Mouse (Mus musculus) neural tube, embryonic 14.5 days (tissue): ENCODE measurements around the gene Tspyl3. TPM values are rescaled to one million over a fixed set of nuclear protein-coding genes. Genes with fewer than 3 reads are reported as not detected.

Experiments
- ATAC-seq: fragments of 200-750 bp; cut with Nextera tagmentation; 2 replicates; pipeline ENCODE4 v1.8.0; 2017; ENCODE audit warnings: low read depth, mild to moderate bottlenecking, moderate TSS enrichment, moderate library complexity
- H3K27ac ChIP-seq: fragments of 300-500 bp; sonication (generic); 2 replicates; pipeline ENCODE4 v1.5.1; 2014; ENCODE audit warnings: low read depth, mild to moderate bottlenecking, control low read depth, low read length, moderate library complexity, mixed read lengths
- H3K27me3 ChIP-seq: fragments of 300-500 bp; sonication (generic); 2 replicates; pipeline ENCODE4 v1.6.1; 2014; ENCODE audit warnings: low read length; ENCODE audit not compliant: control insufficient read depth, insufficient read depth
- H3K36me3 ChIP-seq: fragments of 300-500 bp; sonication (generic); 2 replicates; pipeline ENCODE4 v1.6.1; 2014; ENCODE audit warnings: low read length, mixed read lengths; ENCODE audit not compliant: control insufficient read depth, insufficient read depth
- H3K4me1 ChIP-seq: fragments of 300-500 bp; sonication (generic); 2 replicates; pipeline ENCODE4 v1.6.1; 2014; ENCODE audit warnings: low read length; ENCODE audit not compliant: control insufficient read depth, insufficient read depth
- H3K4me2 ChIP-seq: fragments of 300-500 bp; sonication (generic); 2 replicates; pipeline ENCODE4 v1.6.1; 2014; ENCODE audit warnings: mild to moderate bottlenecking, low read depth, low read length, control low read depth
- H3K4me3 ChIP-seq: fragments of 300-500 bp; sonication (generic); 2 replicates; pipeline ENCODE4 v1.5.1; 2014; ENCODE audit warnings: low read depth, low read length, control low read depth, mixed read lengths
- H3K9ac ChIP-seq: fragments of 300-500 bp; sonication (generic); replicated peaks from 2 replicates; pipeline ENCODE4 v1.6.1; 2014; ENCODE audit warnings: low read depth, mild to moderate bottlenecking, control low read depth, low read length, mixed read lengths
- H3K9me3 ChIP-seq: fragments of 300-500 bp; sonication (generic); 2 replicates; pipeline ENCODE4 v1.6.1; 2016; ENCODE audit warnings: low read length; ENCODE audit not compliant: control insufficient read depth
- WGBS: fragments of 180-500 bp; shearing (Covaris S2); extraction: QIAGEN DNeasy Blood & Tissue Kit; methylation state at CpG from one replicate; pipeline ENCODE4 v1.1.7; 2014; 5-methylcytosine and 5-hydroxymethylcytosine counted together
- polyA plus RNA-seq: library from polyadenylated mRNA; unstranded; fragments of >200 nt; fragmentation: Nextera tagmentation; extraction: Ambion mirVana; gene quantifications from 2 replicates; pipeline ENCODE4 v1.2.1, GENCODE M21; 2014

The Tspyl3 gene
- polyA plus RNA-seq, 1 experiment from 2014 or later, result 29.3 TPM

GRCm38 (mm10) chr2:153217826-153218340, 7.4 kb downstream of the Tspyl3 start:
- ATAC-seq, result no peak
- H3K27ac ChIP-seq, result no peak overlapping the region
- no peak overlapping the region for H3K9ac ChIP-seq
- WGBS, result 89% methylated on average over 10 of the region's 10 CpGs
- no peak overlapping the region for H3K4me3 ChIP-seq
- no peaks in the 10 kb centered on the region for H3K27me3 ChIP-seq
- H3K9me3 ChIP-seq, result no peaks in the 10 kb centered on the region
- no peak overlapping the region for H3K4me2 ChIP-seq
- H3K4me1 ChIP-seq, result no peaks in the 10 kb centered on the region
- H3K36me3 ChIP-seq, result no peaks in the 10 kb centered on the region

GRCm38 (mm10) chr2:153215421-153215820, 9.8 kb downstream of the Tspyl3 start:
- Histone ChIP-seq H3K9ac (no peak overlapping the region), H3K27me3 (no peaks in the 10 kb centered on the region), H3K4me2 (no peak overlapping the region), H3K27ac (no peak overlapping the region), H3K4me1 (no peaks in the 10 kb centered on the region), H3K9me3 (no peaks in the 10 kb centered on the region), H3K4me3 (no peak overlapping the region), H3K36me3 (0 out of 2 replicates have a peak, but pooled peaks cover 1% of the 10 kb centered on the region)
- no peak for ATAC-seq
- WGBS, result 88% methylated on average over 4 of the region's 4 CpGs

- ATAC-seq, result no peak
- Histone ChIP-seq H3K27ac (no peak overlapping the region), H3K9me3 (no peaks in the 10 kb centered on the region), H3K4me1 (no peaks in the 10 kb centered on the region), H3K9ac (no peak overlapping the region), H3K36me3 (peaks cover 6% of the 10 kb centered on the region; the same call in 1 of the 2 replicates), H3K4me3 (no peak overlapping the region), H3K27me3 (no peaks in the 10 kb centered on the region), H3K4me2 (no peak overlapping the region)
- WGBS, result 85% methylated on average over 6 of the region's 6 CpGs
These were observed 10.4 kb downstream of the Tspyl3 start for GRCm38 (mm10) chr2:153214771-153215259.

- Histone ChIP-seq H3K9ac (no peak overlapping the region), H3K27me3 (no peaks in the 10 kb centered on the region), H3K27ac (no peak overlapping the region), H3K9me3 (no peaks in the 10 kb centered on the region), H3K4me2 (no peak overlapping the region), H3K4me1 (no peaks in the 10 kb centered on the region), H3K4me3 (no peak overlapping the region), H3K36me3 (peaks cover 19% of the 10 kb centered on the region; the same call in 1 of the 2 replicates)
- 94% methylated on average over 4 of the region's 4 CpGs for WGBS
- ATAC-seq, result no peak
These were observed 11.9 kb downstream of the Tspyl3 start for GRCm38 (mm10) chr2:153213351-153213750.

- Histone ChIP-seq H3K9ac (no peak overlapping the region), H3K9me3 (no peaks in the 10 kb centered on the region), H3K4me1 (no peaks in the 10 kb centered on the region), H3K4me2 (no peak overlapping the region), H3K27ac (no peak overlapping the region), H3K27me3 (no peaks in the 10 kb centered on the region), H3K4me3 (no peak overlapping the region), H3K36me3 (peaks cover 33% of the 10 kb centered on the region; the same call in 1 of the 2 replicates)
- 93% methylated on average over 5 of the region's 5 CpGs for WGBS
- no peak for ATAC-seq
These were observed 13.8 kb downstream of the Tspyl3 start for GRCm38 (mm10) chr2:153211451-153211850.

GRCm38 (mm10) chr2:153209286-153209685, 16.0 kb downstream of the Tspyl3 start:
- H3K9me3 ChIP-seq, result no peaks in the 10 kb centered on the region
- H3K27me3 ChIP-seq, result no peaks in the 10 kb centered on the region
- H3K36me3 ChIP-seq, result peaks cover 45% of the 10 kb centered on the region
- H3K4me1 ChIP-seq, result no peaks in the 10 kb centered on the region
- H3K4me3 ChIP-seq, result no peak overlapping the region
- WGBS, result 93% methylated on average over 5 of the region's 5 CpGs
- ATAC-seq, result no peak
- no peak overlapping the region for H3K4me2 ChIP-seq
- H3K27ac ChIP-seq, result no peak overlapping the region
- no peak overlapping the region for H3K9ac ChIP-seq

- Histone ChIP-seq H3K36me3 (peaks cover 50% of the 10 kb centered on the region), H3K4me2 (no peak overlapping the region), H3K27ac (no peak overlapping the region), H3K9ac (no peak overlapping the region), H3K9me3 (no peaks in the 10 kb centered on the region), H3K4me3 (no peak overlapping the region), H3K4me1 (no peaks in the 10 kb centered on the region), H3K27me3 (no peaks in the 10 kb centered on the region)
- ATAC-seq, result no peak
- WGBS, result 97% methylated on average over 2 of the region's 2 CpGs
These were observed 17.1 kb downstream of the Tspyl3 start for GRCm38 (mm10) chr2:153208149-153208548.

GRCm38 (mm10) chr2:153202766-153203165, 22.5 kb downstream of the Tspyl3 start:
- H3K4me3 ChIP-seq, result no peak overlapping the region
- no peak overlapping the region for H3K9ac ChIP-seq
- no peaks in the 10 kb centered on the region for H3K9me3 ChIP-seq
- ATAC-seq, result no peak
- no peak overlapping the region for H3K4me2 ChIP-seq
- no peak overlapping the region for H3K27ac ChIP-seq
- no peaks in the 10 kb centered on the region for H3K27me3 ChIP-seq
- 54% methylated on average over 1 of the region's 1 CpGs for WGBS
- no peaks in the 10 kb centered on the region for H3K4me1 ChIP-seq
- peaks cover 54% of the 10 kb centered on the region for H3K36me3 ChIP-seq

GRCm38 (mm10) chr2:153199114-153199513, 26.1 kb downstream of the Tspyl3 start:
- Histone ChIP-seq H3K27me3 (no peaks in the 10 kb centered on the region), H3K4me1 (no peaks in the 10 kb centered on the region), H3K9ac (no peak overlapping the region), H3K27ac (no peak overlapping the region), H3K9me3 (no peaks in the 10 kb centered on the region), H3K4me3 (no peak overlapping the region), H3K4me2 (no peak overlapping the region), H3K36me3 (peaks cover 55% of the 10 kb centered on the region)
- WGBS, result 89% methylated on average over 2 of the region's 2 CpGs
- ATAC-seq, result no peak
